Mouse (Mus musculus): ENCODE measurements at regions not wholly inside any gene's neighbourhood (a gene's known extent, or its start where the extent isn't known, plus 50 kb on each side); places are given as distances from the start of the nearest gene placed in this dataset.

- no peak for DNase-seq
Measured at GRCm38 (mm10) chr15:39998063-39998462, 136.1 kb upstream of the 9330182O14Rik start.

- DNase-seq = no peak
Measured at GRCm38 (mm10) chr15:40000022-40000421, 134.1 kb upstream of the 9330182O14Rik start.

- no peak for DNase-seq
Measured at GRCm38 (mm10) chr15:40005096-40005495, 129.1 kb upstream of the 9330182O14Rik start.

GRCm38 (mm10) chr15:40007844-40008243 lies 126.3 kb upstream of the 9330182O14Rik start:
- DNase-seq = no peak

GRCm38 (mm10) chr15:40013833-40014232 lies 120.3 kb upstream of the 9330182O14Rik start:
- peak; percentile 54 for DNase-seq

GRCm38 (mm10) chr15:40017019-40017418 lies 117.1 kb upstream of the 9330182O14Rik start:
- DNase-seq = no peak

- no peak for DNase-seq
Measured at GRCm38 (mm10) chr15:40017597-40017996, 116.6 kb upstream of the 9330182O14Rik start.

GRCm38 (mm10) chr15:40018047-40018791 lies 115.9 kb upstream of the 9330182O14Rik start:
- DNase-seq = peak; percentile 4

- peak; percentile 5 for DNase-seq
Measured at GRCm38 (mm10) chr15:40018792-40019151, 115.4 kb upstream of the 9330182O14Rik start.

GRCm38 (mm10) chr15:40019226-40019625 lies 114.9 kb upstream of the 9330182O14Rik start:
- peak; percentile 12 for DNase-seq

- DNase-seq = no peak
Measured at GRCm38 (mm10) chr15:40020097-40020496, 114.1 kb upstream of the 9330182O14Rik start.

GRCm38 (mm10) chr15:40020646-40021045 lies 113.5 kb upstream of the 9330182O14Rik start:
- no peak for DNase-seq

GRCm38 (mm10) chr15:40023195-40023594 lies 111.0 kb upstream of the 9330182O14Rik start:
- no peak for DNase-seq

- no peak for DNase-seq
Measured at GRCm38 (mm10) chr15:40032088-40032487, 102.1 kb upstream of the 9330182O14Rik start.

GRCm38 (mm10) chr15:40036181-40036580 lies 98.0 kb upstream of the 9330182O14Rik start:
- no peak for DNase-seq

- no peak for DNase-seq
Measured at GRCm38 (mm10) chr15:40037266-40037665, 96.9 kb upstream of the 9330182O14Rik start.

- no peak for DNase-seq
Measured at GRCm38 (mm10) chr15:40046219-40046618, 87.9 kb upstream of the 9330182O14Rik start.

GRCm38 (mm10) chr15:40047100-40047499 lies 87.1 kb upstream of the 9330182O14Rik start:
- DNase-seq = peak; percentile 33

- no peak for DNase-seq
Measured at GRCm38 (mm10) chr15:40068051-40068450, 66.1 kb upstream of the 9330182O14Rik start.

GRCm38 (mm10) chr15:40075334-40075893 lies 58.8 kb upstream of the 9330182O14Rik start:
- DNase-seq = peak; percentile 48

- DNase-seq = no peak
Measured at GRCm38 (mm10) chr15:40079872-40080271, 54.3 kb upstream of the 9330182O14Rik start.

All from lung, postnatal 36 days (tissue).